Mouse (Mus musculus): Measurements from ENCODE around the gene Sh3bp1.

- TF ChIP-seq UBTF (IDR thresholded peaks at IDR 0.05; ENCODE audit: low read depth, low read length) (no peak), MAX (IDR thresholded peaks at IDR 0.05; ENCODE audit: low read length) (no peak), CTCF (conservative IDR thresholded peaks at IDR 0.05 in 1 of 2, IDR thresholded peaks at IDR 0.05 in 1 of 2; ENCODE audit: low read depth in 2 of 2, low read length in 2 of 2) (no peak), SIN3A (IDR thresholded peaks at IDR 0.05; ENCODE audit: low read length) (no peak), ZNF384 (IDR thresholded peaks at IDR 0.05; ENCODE audit: low read depth, low read length) (no peak), BHLHE40 (IDR thresholded peaks at IDR 0.05; ENCODE audit: low read depth, low read length) (no peak), POLR2AphosphoS2 (IDR thresholded peaks at IDR 0.05; ENCODE audit: low read depth, low read length) (no peak)
These were observed 9.4 kb downstream of the Sh3bp1 start for GRCm38 (mm10) chr15:78908982-78909381.

All from CH12.LX (cell line).